Mouse (Mus musculus) G1E (cell line): ENCODE results near the gene Lmtk2. TPM values are rescaled to one million over a fixed set of nuclear protein-coding genes. Genes with fewer than 3 reads are reported as not detected.

Source experiments
- ATAC-seq: 2 replicates; pipeline ENCODE4 v1.8.0; 2016; ENCODE audit warnings: mild to moderate bottlenecking; ENCODE audit not compliant: insufficient number of reproducible peaks, poor library complexity, low FRiP score, severe bottlenecking; ENCODE audit errors: extremely low read depth
- DNase-seq: peaks from one replicate; pipeline ENCODE4 v3.0.0; 2012; ENCODE audit warnings: low spot score
- H3K27me3 ChIP-seq: 2 replicates; pipeline ENCODE4 v1.6.1; 2012; ENCODE audit warnings: mild to moderate bottlenecking, low read length, inconsistent platforms; ENCODE audit not compliant: insufficient read depth
- H3K36me3 ChIP-seq: replicated peaks from 2 replicates; pipeline ENCODE3; 2012; ENCODE audit warnings: mild to moderate bottlenecking, inconsistent platforms
- H3K4me1 ChIP-seq: 2 replicates; pipeline ENCODE4 v1.6.1; 2012; ENCODE audit warnings: low read depth, low read length, inconsistent platforms, mixed read lengths; ENCODE audit not compliant: insufficient read depth
- H3K4me3 ChIP-seq: 2 replicates; pipeline ENCODE4 v1.5.1; 2012; ENCODE audit warnings: low read depth, mild to moderate bottlenecking, inconsistent platforms, low read length, moderate library complexity, mixed read lengths
- H3K9me3 ChIP-seq: replicated peaks from 2 replicates; pipeline ENCODE4 v1.6.1; 2012; ENCODE audit warnings: inconsistent platforms
- CTCF ChIP-seq: IDR thresholded peaks from 2 replicates; pipeline ENCODE4 v1.5.1; 2012; ENCODE audit warnings: low read depth, low read length, inconsistent platforms, mixed read lengths
- GATA1 ChIP-seq: IDR thresholded peaks from 2 replicates; pipeline ENCODE4 v1.6.1; 2012; ENCODE audit warnings: borderline replicate concordance, low read length, inconsistent platforms, mixed read lengths
- GATA2 ChIP-seq: IDR thresholded peaks from 2 replicates; pipeline ENCODE4 v1.6.1; 2012; ENCODE audit warnings: low read depth, low read length, inconsistent platforms, borderline replicate concordance
- POLR2AphosphoS5 ChIP-seq: IDR thresholded peaks from 2 replicates; pipeline ENCODE4 v1.6.1; 2012; ENCODE audit warnings: low read depth, low read length, inconsistent platforms; ENCODE audit not compliant: insufficient replicate concordance
- TAL1 ChIP-seq: conservative IDR thresholded peaks from 2 replicates; pipeline ENCODE4 v1.6.1; 2012; ENCODE audit warnings: low read depth, low read length, inconsistent platforms, mixed read lengths
- polyA plus RNA-seq: library from polyadenylated mRNA; stranded (reverse); fragments of >175 nt; gene quantifications from 2 replicates; pipeline ENCODE4 v1.2.3, GENCODE M21; 2012
- total RNA-seq, 2 experiments: library from RNA; stranded (forward) in 1 of 2; stranded (reverse) in 1 of 2; fragments of 200-1000 nt in 1 of 2; fragments of >200 nt in 1 of 2; fragmentation: Nextera tagmentation in 1 of 2; gene quantifications; 2 replicates each; pipeline ENCODE4 v1.2.3; 2014 to 2017

The Lmtk2 gene
- total and polyA plus RNA-seq, 3 experiments: 9.3 to 29.0 (median 11.7) TPM

- H3K36me3 ChIP-seq: peaks cover 74% of the 10 kb centered on the region
- H3K4me3 ChIP-seq: no peak overlapping the region
- no peak for TF ChIP-seq TAL1
- no peak for TF ChIP-seq GATA2
- no peak for TF ChIP-seq POLR2AphosphoS5
- TF ChIP-seq CTCF: no peak
- TF ChIP-seq GATA1: no peak
- no peaks in the 10 kb centered on the region for H3K9me3 ChIP-seq
- no peaks in the 10 kb centered on the region for H3K4me1 ChIP-seq
- DNase-seq: no peak
- H3K27me3 ChIP-seq: no peaks in the 10 kb centered on the region
- ATAC-seq: no peak
Observed at GRCm38 (mm10) chr5:144143531-144143930, 43.3 kb downstream of the Lmtk2 start.

GRCm38 (mm10) chr5:144146898-144147297 is 46.7 kb downstream of the Lmtk2 start:
- H3K4me1 ChIP-seq: no peaks in the 10 kb centered on the region
- peaks cover 84% of the 10 kb centered on the region for H3K36me3 ChIP-seq
- no peaks in the 10 kb centered on the region for H3K27me3 ChIP-seq
- H3K4me3 ChIP-seq: no peak overlapping the region
- no peak for DNase-seq
- no peak for ATAC-seq
- no peak for TF ChIP-seq POLR2AphosphoS5
- TF ChIP-seq GATA2: no peak
- TF ChIP-seq TAL1: no peak
- TF ChIP-seq GATA1: no peak
- TF ChIP-seq CTCF: no peak
- H3K9me3 ChIP-seq: no peaks in the 10 kb centered on the region

- peaks cover 88% of the 10 kb centered on the region for H3K36me3 ChIP-seq
- no peaks in the 10 kb centered on the region for H3K4me1 ChIP-seq
- H3K4me3 ChIP-seq: no peak overlapping the region
- ATAC-seq: no peak
- DNase-seq: no peak
- H3K27me3 ChIP-seq: no peaks in the 10 kb centered on the region
- TF ChIP-seq GATA2: no peak
- TF ChIP-seq POLR2AphosphoS5: no peak
- no peaks in the 10 kb centered on the region for H3K9me3 ChIP-seq
Observed at GRCm38 (mm10) chr5:144149530-144149929, 49.3 kb downstream of the Lmtk2 start.

GRCm38 (mm10) chr5:144151270-144151669 is 51.0 kb downstream of the Lmtk2 start:
- ATAC-seq: no peak
- H3K9me3 ChIP-seq: no peaks in the 10 kb centered on the region
- no peaks in the 10 kb centered on the region for H3K27me3 ChIP-seq
- DNase-seq: no peak
- peaks cover 88% of the 10 kb centered on the region for H3K36me3 ChIP-seq
- H3K4me3 ChIP-seq: no peak overlapping the region
- TF ChIP-seq TAL1 (no peak), GATA1 (no peak), GATA2 (no peak), CTCF (no peak)
- no peaks in the 10 kb centered on the region for H3K4me1 ChIP-seq

GRCm38 (mm10) chr5:144154528-144154927 is 54.3 kb downstream of the Lmtk2 start:
- ATAC-seq (no peak), DNase-seq (peak; percentile 18)
- no peak overlapping the region for H3K4me3 ChIP-seq
- H3K4me1 ChIP-seq: no peaks in the 10 kb centered on the region; the same call in 1 of the 2 replicates
- peak; percentile 16; the same call in 1 of the 2 replicates for TF ChIP-seq CTCF
- no peak for TF ChIP-seq GATA1
- TF ChIP-seq POLR2AphosphoS5: no peak
- TF ChIP-seq TAL1: no peak
- no peaks in the 10 kb centered on the region for H3K27me3 ChIP-seq
- peaks cover 92% of the 10 kb centered on the region for H3K36me3 ChIP-seq
- H3K9me3 ChIP-seq: no peaks in the 10 kb centered on the region

GRCm38 (mm10) chr5:144158604-144159003 is 58.4 kb downstream of the Lmtk2 start:
- no peak for DNase-seq
- H3K4me1 ChIP-seq: peaks cover 12% of the 10 kb centered on the region
- TF ChIP-seq GATA2 (no peak), POLR2AphosphoS5 (no peak), CTCF (no peak), GATA1 (no peak), TAL1 (no peak)
- no peaks in the 10 kb centered on the region for H3K27me3 ChIP-seq
- no peak overlapping the region for H3K4me3 ChIP-seq
- peaks cover 85% of the 10 kb centered on the region for H3K36me3 ChIP-seq
- no peaks in the 10 kb centered on the region for H3K9me3 ChIP-seq
- ATAC-seq: no peak

GRCm38 (mm10) chr5:144159137-144159536 is 58.9 kb downstream of the Lmtk2 start:
- H3K36me3 ChIP-seq: peaks cover 85% of the 10 kb centered on the region
- no peak for ATAC-seq
- no peaks in the 10 kb centered on the region for H3K27me3 ChIP-seq

More at GRCm38 (mm10) chr5:144159137-144159536, 58.9 kb downstream of the Lmtk2 start:
- TF ChIP-seq TAL1: no peak
- no peak for TF ChIP-seq CTCF
- no peak for TF ChIP-seq POLR2AphosphoS5
- TF ChIP-seq GATA1: no peak
- TF ChIP-seq GATA2: no peak
- peaks cover 12% of the 10 kb centered on the region for H3K4me1 ChIP-seq
- no peak for DNase-seq
- no peaks in the 10 kb centered on the region for H3K9me3 ChIP-seq
- no peak overlapping the region for H3K4me3 ChIP-seq
